Mouse (Mus musculus) ES-Bruce4 (cell line): Measurements from ENCODE around the gene Gbp3.

Source experiments
- CTCF ChIP-seq: IDR thresholded peaks from one replicate; pipeline ENCODE4 v1.8.1; 2011; ENCODE audit warnings: low read depth, low read length
- EP300 ChIP-seq: IDR thresholded peaks from 2 replicates; pipeline ENCODE4 v1.6.1; 2011; ENCODE audit warnings: low read depth, low read length; ENCODE audit not compliant: insufficient read depth

GRCm38 (mm10) chr3:142541391-142541790, 18.4 kb upstream of the Gbp3 start:
- TF ChIP-seq EP300 (no peak), CTCF (no peak)
